ENCODE assay signal across 20 mouse cellular contexts in genomic region chr8:33068468-33068867, GRCm38 (mm10).
DNase-seq lines count a peak whose midpoint lies in the region; ATAC-seq and TF ChIP-seq lines count a peak whose summit lies in the region.
"Had no signal": no experiment of that assay in that cellular context is flagged by ENCODE, and none has a peak within 500 bp of the region (broad histone marks: within the 10 kb centered on the region; RNA-seq: fewer than 3 reads in every experiment).

No protein-coding gene starts in this region.

- no peak overlapping the region for H3K9ac ChIP-seq in liver, embryonic 14.5 days (replicated peaks)
- no peak overlapping the region for H3K9ac ChIP-seq in ES-E14 (ENCODE audit: insufficient read depth, low read depth, low read length, poor library complexity, severe bottlenecking)
- H3K9ac ChIP-seq: embryonic facial prominence, embryonic 15.5 days; forebrain, embryonic 13.5 days; hindbrain, embryonic 15.5 days; midbrain, embryonic 15.5 days; neural tube, embryonic 12.5 days had no signal

- H3K4me3 ChIP-seq in gastrocnemius, adult 2 months = no peak overlapping the region
- H3K4me3 ChIP-seq in liver, embryonic 14.5 days (ENCODE audit: insufficient read depth in 1 of 2, low read depth in 2 of 2, low read length in 2 of 2) = no peak overlapping the region
- H3K4me3 ChIP-seq in ES-E14 (ENCODE audit: insufficient read depth in 1 of 2, low read depth in 1 of 2, low read length in 2 of 2, poor library complexity in 1 of 2, severe bottlenecking in 1 of 2) = no peak overlapping the region
- H3K4me3 ChIP-seq in embryonic fibroblast, embryonic 13.5 days (ENCODE audit: insufficient read depth, low read length) = no peak overlapping the region
- H3K4me3 ChIP-seq: embryonic facial prominence, embryonic 15.5 days; forebrain, embryonic 13.5 days; hindbrain, embryonic 15.5 days; midbrain, embryonic 15.5 days; neural tube, embryonic 12.5 days had no signal

- H3K9me3 ChIP-seq in liver, embryonic 14.5 days (ENCODE audit: control insufficient read depth, low read length) = no peaks in the 10 kb centered on the region
- H3K9me3 ChIP-seq in ES-E14 (ENCODE audit: control insufficient read depth, insufficient read depth, low read depth, low read length) = no peaks in the 10 kb centered on the region
- H3K9me3 ChIP-seq: embryonic facial prominence, embryonic 15.5 days; forebrain, embryonic 13.5 days; hindbrain, embryonic 15.5 days; midbrain, embryonic 15.5 days; neural tube, embryonic 12.5 days had no signal

- TF ChIP-seq CTCF in gastrocnemius, adult 2 months (IDR thresholded peaks at IDR 0.05) = peak; percentile 15; the same call in 1 of the 2 replicates
- peak; percentile 55 for TF ChIP-seq CTCF in liver, embryonic 14.5 days (IDR thresholded peaks at IDR 0.05; ENCODE audit: low read depth)
- 0 out of 2 replicates have a peak, but pooled peaks have one; percentile 9 for TF ChIP-seq CTCF in embryonic fibroblast, embryonic 13.5 days (IDR thresholded peaks at IDR 0.05; ENCODE audit: borderline replicate concordance, insufficient read depth, low read length)

- no peak for DNase-seq in gastrocnemius, adult 2 months
- DNase-seq in gastrocnemius, postnatal 14 days = no peak
- DNase-seq in liver, embryonic 14.5 days (ENCODE audit: low read depth in 3 of 3, low spot score in 3 of 3) = no peak
- DNase-seq in liver (no peak), ES-E14 (ENCODE audit: low read depth, low spot score) (peak; percentile 12)
- DNase-seq in ovary, postnatal 36 days (ENCODE audit: low spot score) = no peak
- no peak for DNase-seq in lung, postnatal 36 days
- DNase-seq: adrenal gland, postnatal 36 days; cerebellum, adult 11 months; heart, postnatal 10 days; kidney, adult 9 months; lung, adult 2 months; thymus, postnatal 25 days had no signal

- in situ Hi-C loops in ES-E14 (cut with MboI; ENCODE audit: low sequenced_read_pairs in 2 of 2, unreplicated experiment in 2 of 2) = no loop called here

- H3K4me2 ChIP-seq in liver, embryonic 14.5 days (ENCODE audit: low read depth) = no peak overlapping the region
- H3K4me2 ChIP-seq: embryonic facial prominence, embryonic 15.5 days; forebrain, embryonic 13.5 days; hindbrain, embryonic 15.5 days; midbrain, embryonic 15.5 days; neural tube, embryonic 12.5 days had no signal

- intact Hi-C loops in gastrocnemius, adult 2 months (cut with DNase I) = no loop called here
- intact Hi-C loops in gastrocnemius, postnatal 14 days (cut with DNase I; ENCODE audit: low total_unique reads) = no loop called here

- no peak for TF ChIP-seq EP300 in liver, embryonic 14.5 days (IDR thresholded peaks at IDR 0.05; ENCODE audit: low read depth)

- no peak for TF ChIP-seq POLR2A in embryonic fibroblast, embryonic 13.5 days (IDR thresholded peaks at IDR 0.05; ENCODE audit: low read depth, low read length)

- ATAC-seq in liver, embryonic 14.5 days (ENCODE audit: insufficient read depth) = no peak
- ATAC-seq: forebrain, embryonic 13.5 days; midbrain, embryonic 15.5 days had no signal

- H3K27ac ChIP-seq in gastrocnemius, adult 2 months = no peak overlapping the region
- no peak overlapping the region for H3K27ac ChIP-seq in liver, embryonic 14.5 days
- no peak overlapping the region for H3K27ac ChIP-seq in ES-E14 (ENCODE audit: insufficient read depth, low read depth, low read length, poor library complexity, severe bottlenecking)
- no peak overlapping the region for H3K27ac ChIP-seq in embryonic fibroblast, embryonic 13.5 days (ENCODE audit: insufficient read depth, low read length)
- H3K27ac ChIP-seq: embryonic facial prominence, embryonic 15.5 days; forebrain, embryonic 13.5 days; hindbrain, embryonic 15.5 days; midbrain, embryonic 15.5 days; neural tube, embryonic 12.5 days had no signal

- H3K36me3 ChIP-seq in liver, embryonic 14.5 days (replicated peaks; ENCODE audit: control insufficient read depth, insufficient read depth, low read depth) = no peaks in the 10 kb centered on the region
- no peaks in the 10 kb centered on the region for H3K36me3 ChIP-seq in ES-E14 (ENCODE audit: control insufficient read depth, insufficient read depth, low read length, poor library complexity, severe bottlenecking)
- H3K36me3 ChIP-seq: embryonic facial prominence, embryonic 15.5 days; G1E; hindbrain, embryonic 15.5 days; midbrain, embryonic 15.5 days; neural tube, embryonic 12.5 days had no signal

- H3K4me1 ChIP-seq in liver, embryonic 14.5 days (replicated peaks; ENCODE audit: control insufficient read depth in 2 of 2, insufficient read depth in 2 of 2, low read length in 1 of 2) = no peaks in the 10 kb centered on the region
- H3K4me1 ChIP-seq in ES-E14 (ENCODE audit: control insufficient read depth in 2 of 2, insufficient read depth in 2 of 2, low read length in 2 of 2, poor library complexity in 1 of 2) = no peaks in the 10 kb centered on the region
- no peaks in the 10 kb centered on the region for H3K4me1 ChIP-seq in embryonic fibroblast, embryonic 13.5 days (ENCODE audit: control insufficient read depth, insufficient read depth, low read length)
- H3K4me1 ChIP-seq: embryonic facial prominence, embryonic 15.5 days; forebrain, embryonic 13.5 days; hindbrain, embryonic 15.5 days; midbrain, embryonic 15.5 days; neural tube, embryonic 12.5 days had no signal

- H3K27me3 ChIP-seq in liver, embryonic 14.5 days (ENCODE audit: control insufficient read depth, insufficient read depth, low read length) = no peaks in the 10 kb centered on the region
- H3K27me3 ChIP-seq: embryonic facial prominence, embryonic 15.5 days; forebrain, embryonic 13.5 days; hindbrain, embryonic 15.5 days; midbrain, embryonic 15.5 days; neural tube, embryonic 12.5 days had no signal

- WGBS in liver, embryonic 14.5 days (ENCODE audit: insufficient replicate concordance) = 60% methylated on average over 5 of the region's 5 CpGs

TF ChIP-seq in ES-E14, 5 proteins besides CTCF, POLR2A, EP300 and RAD21:
- TF ChIP-seq ZNF384 (IDR thresholded peaks at IDR 0.05; ENCODE audit: low read depth, low read length) (no peak), CHD2 (IDR thresholded peaks at IDR 0.05; ENCODE audit: low read depth, low read length) (no peak), HCFC1 (IDR thresholded peaks at IDR 0.05; ENCODE audit: borderline replicate concordance, insufficient read depth, low read length) (no peak), MAFK (IDR thresholded peaks at IDR 0.05; ENCODE audit: insufficient read depth, low read depth, low read length) (no peak), ZC3H11A (IDR thresholded peaks at IDR 0.05; ENCODE audit: borderline replicate concordance, low read depth, low read length) (no peak)
TF ChIP-seq in ES-E14: peak in this region for 0.
